Mouse (Mus musculus) ES-Bruce4 (cell line): Measurements from ENCODE around the gene Olfr47.

Source experiments
- CTCF ChIP-seq: IDR thresholded peaks from one replicate; pipeline ENCODE4 v1.8.1; 2011; ENCODE audit warnings: low read depth, low read length
- EP300 ChIP-seq: IDR thresholded peaks from 2 replicates; pipeline ENCODE4 v1.6.1; 2011; ENCODE audit warnings: low read depth, low read length; ENCODE audit not compliant: insufficient read depth

GRCm38 (mm10) chr6:43196781-43197180, 34.5 kb upstream of the Olfr47 start, which contains the start of gene Olfr435:
- TF ChIP-seq CTCF (no peak), EP300 (no peak)
